Comparison of ENCODE assay signal across 10 mouse cellular contexts in genomic region chr6:31665671-31666486, GRCm38 (mm10).
DNase-seq lines count a peak whose midpoint lies in the region; ATAC-seq and TF ChIP-seq lines count a peak whose summit lies in the region.
"Had no signal": no experiment of that assay in that cellular context is flagged by ENCODE, and none has a peak within 500 bp of the region (broad histone marks: within the 10 kb centered on the region; RNA-seq: fewer than 3 reads in every experiment).

No protein-coding gene starts in this region.

- WGBS in limb, embryonic 14.5 days: 18% methylated on average over 17 of the region's 17 CpGs

- peak; percentile 71 for ATAC-seq in limb, embryonic 14.5 days (ENCODE audit: low FRiP score, low read depth)
- ATAC-seq: activated CD4-positive, CD25-positive, alpha-beta regulatory T cell, adult 4 months had no signal

- H3K4me1 ChIP-seq in limb, embryonic 14.5 days (ENCODE audit: control insufficient read depth, insufficient read depth, low read length): peaks cover 8% of the 10 kb centered on the region; the same call in 1 of the 2 replicates

- no peak overlapping the region for H3K9ac ChIP-seq in limb, embryonic 14.5 days (ENCODE audit: low read depth, low read length, severe bottlenecking)
- H3K9ac ChIP-seq: hindbrain, embryonic 15.5 days; liver, embryonic 15.5 days had no signal

- peak; percentile 18 to 20 for DNase-seq in layer of hippocampus, postnatal 10 days (ENCODE audit: low spot score in 2 of 2)
- DNase-seq in layer of hippocampus, adult 11-12 months (ENCODE audit: low spot score): no peak
- peak; percentile 68 for DNase-seq in MN1 (ENCODE audit: low spot score)
- peak; percentile 54 for DNase-seq in embryo, embryonic 10.5 days (ENCODE audit: low spot score)
- peak; percentile 66 for DNase-seq in limb, embryonic 14.5 days (ENCODE audit: low spot score)
- DNase-seq in cerebellum, adult 11 months: no peak
- DNase-seq in thymus, postnatal 4 days: no peak

- H3K36me3 ChIP-seq in limb, embryonic 14.5 days (ENCODE audit: control insufficient read depth, insufficient read depth, low read length): no peaks in the 10 kb centered on the region
- H3K36me3 ChIP-seq: hindbrain, embryonic 15.5 days; liver, embryonic 15.5 days had no signal

- H3K27ac ChIP-seq in limb, embryonic 14.5 days (replicated peaks; ENCODE audit: low read depth, low read length): no peak overlapping the region
- H3K27ac ChIP-seq: hindbrain, embryonic 15.5 days; liver, embryonic 15.5 days had no signal

- H3K4me2 ChIP-seq in limb, embryonic 14.5 days (replicated peaks; ENCODE audit: low read depth, low read length, severe bottlenecking): peak overlapping the region; percentile 31; the same call in 1 of the 2 replicates
- H3K4me2 ChIP-seq: hindbrain, embryonic 15.5 days; liver, embryonic 15.5 days had no signal

- H3K9me3 ChIP-seq in limb, embryonic 14.5 days (ENCODE audit: control insufficient read depth, low read length): no peaks in the 10 kb centered on the region
- H3K9me3 ChIP-seq: hindbrain, embryonic 15.5 days had no signal

- TF ChIP-seq POLR2A in limb, embryonic 14.5 days (IDR thresholded peaks at IDR 0.05; ENCODE audit: borderline replicate concordance, extremely low read depth, insufficient read depth, insufficient read length): no peak

- H3K4me3 ChIP-seq in limb, embryonic 14.5 days (replicated peaks; ENCODE audit: low read length): no peak overlapping the region
- H3K4me3 ChIP-seq: hindbrain, embryonic 15.5 days; liver, embryonic 15.5 days had no signal

- H3K27me3 ChIP-seq in limb, embryonic 14.5 days (ENCODE audit: control insufficient read depth, insufficient read depth, low read length): 0 out of 2 replicates have a peak, but pooled peaks cover 16% of the 10 kb centered on the region
- H3K27me3 ChIP-seq: hindbrain, embryonic 15.5 days; liver, embryonic 15.5 days had no signal

Comparison
In these comparisons a context has a peak if more than half of its experiments do, and no peak if none do; other contexts are left out.
1. DNase-seq: peak in layer of hippocampus, postnatal 10 days (2 of 2), MN1 (single experiment), embryo, embryonic 10.5 days (single experiment) and limb, embryonic 14.5 days (single experiment); none in layer of hippocampus, adult 11-12 months (single experiment), cerebellum, adult 11 months (single experiment) and thymus, postnatal 4 days (single experiment).